Mouse (Mus musculus): Measurements from ENCODE around the gene Dok5. TPM values are rescaled to one million over a fixed set of nuclear protein-coding genes. Genes with fewer than 3 reads are reported as not detected.

Dok5 gene
- polyA plus RNA-seq (2012; rRNA removed): 3.0 and 3.5 TPM in 2 replicates

- no peak for DNase-seq (ENCODE audit: low read depth)
Observed at GRCm38 (mm10) chr2:170731632-170732561, at the start of gene Dok5. Gene Dok5, plus strand, starts transcription at chr2:170731807.

- DNase-seq (ENCODE audit: low read depth): no peak
Observed at GRCm38 (mm10) chr2:170683385-170683784, 48.2 kb upstream of the Dok5 start.

GRCm38 (mm10) chr2:170695071-170695936, 36.3 kb upstream of the Dok5 start:
- no peak for DNase-seq (ENCODE audit: low read depth)

- no peak for DNase-seq (ENCODE audit: low read depth)
Observed at GRCm38 (mm10) chr2:170695937-170696510, 35.6 kb upstream of the Dok5 start.

GRCm38 (mm10) chr2:170700471-170700870, 31.1 kb upstream of the Dok5 start:
- no peak for DNase-seq (ENCODE audit: low read depth)

- no peak for DNase-seq (ENCODE audit: low read depth)
Observed at GRCm38 (mm10) chr2:170706488-170706887, 25.1 kb upstream of the Dok5 start.

GRCm38 (mm10) chr2:170707672-170708071, 23.9 kb upstream of the Dok5 start:
- no peak for DNase-seq (ENCODE audit: low read depth)

GRCm38 (mm10) chr2:170708901-170709300, 22.7 kb upstream of the Dok5 start:
- DNase-seq (ENCODE audit: low read depth): no peak

GRCm38 (mm10) chr2:170712658-170713285, 18.8 kb upstream of the Dok5 start:
- DNase-seq (ENCODE audit: low read depth): no peak

- no peak for DNase-seq (ENCODE audit: low read depth)
Observed at GRCm38 (mm10) chr2:170720386-170720785, 11.2 kb upstream of the Dok5 start.

- no peak for DNase-seq (ENCODE audit: low read depth)
Observed at GRCm38 (mm10) chr2:170724136-170724535, 7.5 kb upstream of the Dok5 start.

- DNase-seq (ENCODE audit: low read depth): no peak
Observed at GRCm38 (mm10) chr2:170724716-170725115, 6.9 kb upstream of the Dok5 start.

GRCm38 (mm10) chr2:170725796-170726195, 5.8 kb upstream of the Dok5 start:
- DNase-seq (ENCODE audit: low read depth): no peak

- DNase-seq (ENCODE audit: low read depth): no peak
Observed at GRCm38 (mm10) chr2:170726996-170727710, 4.5 kb upstream of the Dok5 start.

GRCm38 (mm10) chr2:170728864-170729263, 2.7 kb upstream of the Dok5 start:
- DNase-seq (ENCODE audit: low read depth): no peak

- DNase-seq (ENCODE audit: low read depth): no peak
Observed at GRCm38 (mm10) chr2:170729661-170730060, 1.9 kb upstream of the Dok5 start.

- no peak for DNase-seq (ENCODE audit: low read depth)
Observed at GRCm38 (mm10) chr2:170730136-170730535, 1.5 kb upstream of the Dok5 start.

- no peak for DNase-seq (ENCODE audit: low read depth)
Observed at GRCm38 (mm10) chr2:170730781-170731180, 826 bp upstream of the Dok5 start.

- DNase-seq (ENCODE audit: low read depth): no peak
Observed at GRCm38 (mm10) chr2:170731205-170731604, 402 bp upstream of the Dok5 start.

- DNase-seq (ENCODE audit: low read depth): no peak
Observed at GRCm38 (mm10) chr2:170733671-170734070, 2.1 kb downstream of the Dok5 start.

GRCm38 (mm10) chr2:170734446-170734845, 2.8 kb downstream of the Dok5 start:
- no peak for DNase-seq (ENCODE audit: low read depth)

Measured in gonadal fat pad, adult 2 months (tissue).